Mouse (Mus musculus) adrenal gland, postnatal 25 days (tissue): ENCODE data around the gene Tmem120b. TPM values are rescaled to one million over a fixed set of nuclear protein-coding genes. Genes with fewer than 3 reads are reported as not detected.
"Not testable (repeated sequence)": the region's sequence is repeated elsewhere in the genome, so short reads cannot be mapped to it uniquely, and the experiment has no call there.

Experiments
- DNase-seq: peaks from one replicate; pipeline ENCODE4 v3.0.0; 2021; ENCODE audit warnings: mixed read lengths
- total RNA-seq: library from RNA; stranded (reverse); gene quantifications from 2 replicates; pipeline ENCODE4 v1.2.3, GENCODE M21; 2021

Gene Tmem120b
- total RNA-seq, 1 experiment from 2014 or later = 20.3 TPM

DNA sequence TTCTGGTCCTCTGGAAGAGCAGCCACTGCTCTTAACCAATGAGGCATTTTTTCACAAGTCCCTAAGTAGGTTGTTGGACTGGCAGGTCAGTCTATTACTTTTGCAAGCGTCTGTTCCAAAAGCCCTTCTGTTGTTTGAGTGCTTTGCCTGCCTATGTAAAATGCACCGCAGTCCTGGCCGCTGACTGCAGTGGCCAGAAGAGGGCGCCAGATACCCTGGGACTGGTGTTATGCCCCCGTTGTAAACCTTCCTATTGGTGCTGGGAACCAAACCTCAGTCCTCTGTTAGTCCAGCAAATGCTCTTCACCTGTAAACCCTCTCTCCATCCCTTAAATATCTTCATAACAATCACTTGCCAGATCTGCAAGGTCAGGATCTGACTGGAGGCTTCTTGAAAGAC is 16.5 kb upstream of the Tmem120b start:
- no peak for DNase-seq

DNA sequence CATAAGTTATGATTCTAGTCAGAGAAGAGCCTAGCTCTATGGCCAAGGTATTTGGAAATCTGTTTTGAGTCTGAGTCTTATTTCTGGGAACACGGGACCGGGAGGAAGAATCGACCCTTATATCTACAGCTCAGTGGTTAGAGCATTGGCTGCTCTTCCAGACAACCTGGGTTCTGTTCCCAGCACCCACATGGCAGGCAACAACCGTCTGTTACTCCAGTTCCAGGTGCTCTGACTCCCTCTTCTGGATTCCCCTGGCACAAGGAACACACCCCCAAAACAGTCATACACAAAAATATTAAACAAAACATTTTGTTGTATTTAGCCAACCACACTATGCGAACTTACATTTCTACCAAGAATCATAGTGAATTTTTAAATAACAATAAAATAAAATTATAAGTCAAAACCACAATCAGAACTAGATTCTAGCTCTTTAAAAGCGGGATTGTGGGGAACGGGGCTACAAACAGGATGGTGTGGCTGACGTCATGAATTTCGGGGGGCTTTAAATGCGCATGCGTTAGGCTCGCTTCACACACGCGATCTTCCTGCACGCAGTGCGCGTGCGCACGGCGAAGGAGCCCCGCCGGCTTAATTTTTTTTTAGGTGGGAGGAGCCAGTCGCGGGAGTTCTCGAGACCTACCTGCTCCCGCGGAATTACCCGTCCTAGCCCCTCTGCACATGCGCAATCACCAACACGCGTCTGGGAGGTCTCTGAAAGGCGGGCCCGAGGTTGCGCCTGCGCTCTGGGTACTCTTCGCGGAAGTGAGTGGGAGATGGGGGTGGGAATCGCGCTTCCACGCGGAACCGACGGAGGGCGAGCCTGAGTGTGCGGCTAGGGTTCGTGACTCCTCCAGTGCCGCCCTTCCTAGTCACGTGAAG is 10.6 kb upstream of the Tmem120b start:
- peak; percentile 99 for DNase-seq

- DNase-seq = no peak
These were observed 9.7 kb upstream of the Tmem120b start for GRCm38 (mm10) chr5:123058251-123059102.

GRCm38 (mm10) chr5:123059757-123060520 is 8.3 kb upstream of the Tmem120b start:
- no peak for DNase-seq

- DNase-seq = no peak
These were observed 7.4 kb upstream of the Tmem120b start for GRCm38 (mm10) chr5:123060706-123061401.

DNA sequence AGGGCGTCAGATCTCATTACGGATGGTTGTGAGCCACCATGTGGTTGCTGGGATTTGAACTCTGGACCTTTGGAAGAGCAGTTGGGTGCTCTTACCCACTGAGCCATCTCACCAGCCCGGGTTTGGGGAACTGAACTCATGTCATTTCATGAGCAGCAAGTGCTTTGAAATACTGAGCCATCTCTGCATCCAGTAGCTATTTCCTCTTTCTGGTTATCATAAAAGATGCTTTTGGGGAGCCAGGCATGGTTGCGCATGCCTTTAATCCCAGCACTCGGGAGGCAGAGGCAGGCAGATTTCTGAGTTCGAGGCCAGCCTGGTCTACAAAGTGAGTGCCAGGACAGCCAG is 6.8 kb upstream of the Tmem120b start:
- DNase-seq = not testable (repeated sequence)

GRCm38 (mm10) chr5:123063141-123063540 is 5.1 kb upstream of the Tmem120b start:
- no peak for DNase-seq

DNA sequence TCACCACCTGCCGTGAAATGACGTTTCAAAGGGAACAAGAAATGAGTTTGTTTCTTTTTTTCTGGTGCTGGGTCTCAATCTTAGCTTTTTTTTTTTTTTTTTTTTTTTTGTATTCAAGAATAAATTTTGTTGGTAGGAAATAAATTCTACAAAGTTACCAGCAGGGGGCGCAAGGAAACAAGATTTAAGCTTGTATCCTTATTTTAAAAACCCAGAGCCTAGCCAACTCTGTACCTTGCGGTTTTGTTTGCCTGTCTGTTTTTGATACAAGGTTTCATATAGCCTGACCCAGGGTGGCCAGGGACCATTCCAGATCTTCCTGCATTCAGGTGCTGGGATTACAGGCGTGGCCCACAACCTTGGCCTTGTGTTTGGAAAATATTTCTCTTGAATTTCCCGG is 4.0 kb upstream of the Tmem120b start:
- peak; percentile 37 for DNase-seq

GRCm38 (mm10) chr5:123067395-123067995 is 720 bp upstream of the Tmem120b start:
- DNase-seq = no peak

DNA sequence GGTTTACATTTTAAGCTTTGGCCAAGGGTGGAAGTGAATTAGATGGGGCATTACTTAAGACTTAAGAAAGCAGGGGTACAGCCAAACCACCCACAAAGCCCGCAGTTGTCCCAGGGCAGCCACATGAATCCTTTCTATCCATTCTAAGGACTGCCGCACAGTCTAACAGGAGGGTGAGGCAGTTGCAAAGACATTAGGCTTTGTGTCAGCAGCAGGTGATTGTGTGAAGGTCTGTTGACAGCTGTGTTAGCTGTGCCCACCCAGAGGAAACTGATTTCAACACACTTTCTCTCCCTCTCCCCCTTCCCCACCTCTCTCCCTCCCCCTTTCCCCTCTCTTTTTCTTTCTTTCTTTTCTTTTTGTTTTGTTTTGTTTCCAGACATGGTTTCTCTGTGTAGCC is 499 bp downstream of the Tmem120b start:
- no peak for DNase-seq

- DNase-seq = peak; percentile 99
These were observed 7.6 kb downstream of the Tmem120b start for GRCm38 (mm10) chr5:123075576-123076418.

- no peak for DNase-seq
These were observed 8.4 kb downstream of the Tmem120b start for GRCm38 (mm10) chr5:123076419-123077281.

DNA sequence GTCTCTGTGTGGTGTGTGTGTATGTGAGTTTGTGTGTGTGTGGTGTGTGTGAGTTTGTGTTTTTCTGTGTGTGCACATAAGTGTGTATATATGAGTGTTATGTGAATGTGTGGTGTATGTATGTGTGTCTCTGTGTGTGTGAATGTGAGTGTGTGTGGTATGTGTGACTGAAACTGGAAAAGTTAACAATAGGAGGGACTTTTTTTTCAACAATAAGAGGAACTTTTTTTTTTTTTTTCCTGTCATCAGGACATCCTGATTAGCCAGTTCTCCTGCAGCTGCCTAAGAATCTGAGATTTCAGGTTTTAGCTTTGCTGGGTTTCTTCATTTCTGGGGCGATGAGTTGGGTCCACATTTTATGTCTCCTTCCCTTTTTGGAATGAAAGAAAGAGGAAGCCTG is 11.4 kb downstream of the Tmem120b start:
- DNase-seq = no peak

DNA sequence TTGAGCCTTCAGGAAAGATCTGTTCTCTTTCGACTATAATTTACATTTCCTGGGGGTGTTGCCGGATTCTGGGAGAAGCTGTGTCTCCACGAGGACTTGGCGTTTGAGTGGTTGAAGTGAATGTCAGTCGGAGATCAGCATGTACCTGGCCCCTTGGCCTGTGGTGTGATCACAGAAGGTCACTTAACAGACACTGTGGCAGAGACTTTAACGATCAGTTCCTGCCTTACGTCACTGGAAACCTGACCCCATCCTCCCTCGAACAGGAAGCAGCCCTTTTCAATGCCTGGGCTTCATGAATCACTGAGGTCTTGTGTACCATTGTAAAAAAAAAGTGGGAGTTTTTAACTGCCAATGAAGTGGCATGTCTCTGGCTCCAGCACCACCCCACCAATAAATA is 11.8 kb downstream of the Tmem120b start:
- DNase-seq = no peak

DNA sequence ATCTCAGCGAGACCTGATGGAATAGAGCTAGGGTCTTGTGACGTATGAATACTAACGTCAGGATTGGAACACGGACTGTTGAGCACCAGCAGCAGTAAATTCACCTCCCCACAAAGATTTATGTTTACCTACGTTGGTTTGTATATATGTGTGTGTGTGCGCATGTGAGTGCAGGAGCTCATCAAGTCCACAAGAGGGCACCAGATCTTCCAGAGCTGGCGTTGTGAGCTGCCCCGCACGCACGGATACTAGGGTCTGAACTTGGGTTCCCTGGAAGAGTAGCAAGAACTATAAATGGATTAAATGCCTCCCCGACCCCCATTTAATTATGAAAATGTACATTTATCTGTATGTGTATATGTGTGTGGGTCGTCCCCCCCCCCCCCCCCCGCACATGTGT is 12.3 kb downstream of the Tmem120b start:
- DNase-seq = no peak

DNA sequence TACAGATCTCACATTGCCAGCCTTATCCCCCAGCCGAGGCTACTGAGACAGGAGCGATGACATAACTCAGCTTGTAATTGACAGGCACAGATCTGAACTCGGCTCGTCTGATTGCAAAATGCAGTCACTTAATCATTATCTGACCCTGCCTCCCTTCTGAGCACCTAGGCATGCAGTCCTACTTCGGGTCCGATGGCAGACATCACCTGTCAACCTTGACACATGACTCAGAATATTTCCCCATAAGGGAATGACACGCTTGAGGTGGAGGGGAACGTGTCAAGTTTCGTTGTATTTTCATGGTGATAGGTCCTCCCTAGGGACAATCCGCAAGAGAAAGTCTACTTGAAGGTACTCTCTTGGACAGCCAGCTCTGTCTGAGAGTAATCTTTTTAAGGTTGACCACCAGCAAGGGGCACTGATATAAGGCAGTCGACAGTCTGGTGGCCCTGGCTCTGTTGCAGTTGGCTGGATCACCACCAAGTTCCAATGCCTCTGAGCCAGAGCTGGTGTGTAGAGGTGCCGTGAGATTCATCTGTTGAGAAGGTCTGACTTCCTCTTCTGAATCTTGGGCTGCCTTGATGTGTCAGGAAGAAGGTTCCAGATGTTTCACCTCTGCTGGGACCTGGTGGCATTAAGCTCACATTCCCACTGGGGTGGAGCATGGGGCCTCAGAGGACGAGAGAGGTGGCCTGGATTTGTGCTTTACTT is 15.3 kb downstream of the Tmem120b start:
- no peak for DNase-seq

DNA sequence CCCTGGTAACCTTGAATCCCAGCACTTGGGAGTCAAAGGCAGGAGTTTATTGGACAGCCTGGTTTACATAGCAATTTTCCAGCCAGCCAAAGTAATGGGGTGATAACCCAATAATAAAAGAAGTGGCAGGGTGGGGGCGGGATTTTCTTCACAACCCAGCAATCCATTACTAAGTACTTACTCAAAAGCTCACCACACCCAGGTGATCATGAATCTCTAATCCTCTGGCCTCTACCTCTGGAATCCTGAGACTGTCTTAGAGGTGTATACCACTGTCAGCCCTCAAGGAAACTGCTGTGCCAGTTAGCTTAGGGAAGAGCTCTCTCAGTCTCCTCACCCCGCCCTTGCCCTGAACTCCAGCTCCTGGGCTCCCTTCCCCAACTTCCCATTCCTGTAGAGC is 18.3 kb downstream of the Tmem120b start:
- DNase-seq = no peak

- no peak for DNase-seq
These were observed 20.6 kb downstream of the Tmem120b start for GRCm38 (mm10) chr5:123088784-123089183.
